Mouse (Mus musculus): ENCODE measurements at regions not wholly inside any gene's neighbourhood (a gene's known extent, or its start where the extent isn't known, plus 50 kb on each side); places are given as distances from the start of the nearest gene placed in this dataset.
A peak's percentile ranks its signal among the peaks of the same experiment; 100 is the strongest.

- DNase-seq (ENCODE audit: low read depth, low spot score), result no peak
Observed at GRCm38 (mm10) chr13:86274926-86275622, 228.4 kb upstream of the Cox7c start.

DNA sequence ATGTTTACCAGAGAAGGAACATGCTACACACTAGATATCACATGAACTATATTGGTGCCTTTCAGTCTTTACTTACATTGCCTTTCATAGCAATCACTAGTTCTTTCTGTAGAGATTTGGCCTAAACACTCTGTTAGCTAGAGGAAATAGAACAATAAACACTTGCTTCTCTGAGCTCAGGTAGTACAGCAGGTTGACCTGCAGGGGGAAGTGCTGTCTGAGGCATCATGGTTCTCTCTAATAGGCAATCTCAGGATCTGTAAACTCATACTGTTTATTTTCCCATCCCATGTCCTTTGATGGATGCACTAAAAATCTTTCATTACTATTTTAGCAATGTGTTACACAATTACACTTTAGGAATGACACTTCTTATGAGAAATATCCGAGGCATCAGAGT lies 191.3 kb upstream of the Cox7c start:
- DNase-seq (ENCODE audit: low read depth, low spot score), result no peak

DNA sequence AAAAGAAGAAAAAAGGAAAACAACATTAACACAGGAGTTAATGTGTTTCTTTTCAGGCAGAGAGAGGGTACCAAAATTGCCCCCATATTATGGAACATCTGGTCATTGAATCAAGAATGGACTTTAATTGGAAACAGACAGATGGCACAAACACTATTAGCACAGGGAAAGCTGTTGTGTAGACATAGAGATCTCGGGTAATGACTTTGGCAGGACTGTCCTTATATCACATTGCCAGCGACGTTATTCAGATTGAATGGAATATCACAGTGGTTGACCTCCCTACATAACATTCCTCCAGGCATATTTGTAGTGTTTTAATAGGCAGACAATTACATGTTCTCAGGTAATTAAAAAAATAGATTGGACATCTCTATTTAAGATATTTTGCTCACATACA lies 158.9 kb upstream of the Cox7c start:
- no peak for DNase-seq (ENCODE audit: low read depth, low spot score)

GRCm38 (mm10) chr13:86180496-86180895 lies 133.8 kb upstream of the Cox7c start:
- DNase-seq (ENCODE audit: low read depth, low spot score), result peak; percentile 18

- no peak for DNase-seq (ENCODE audit: low read depth, low spot score)
Observed at GRCm38 (mm10) chr13:86147331-86147730, 100.6 kb upstream of the Cox7c start.

DNA sequence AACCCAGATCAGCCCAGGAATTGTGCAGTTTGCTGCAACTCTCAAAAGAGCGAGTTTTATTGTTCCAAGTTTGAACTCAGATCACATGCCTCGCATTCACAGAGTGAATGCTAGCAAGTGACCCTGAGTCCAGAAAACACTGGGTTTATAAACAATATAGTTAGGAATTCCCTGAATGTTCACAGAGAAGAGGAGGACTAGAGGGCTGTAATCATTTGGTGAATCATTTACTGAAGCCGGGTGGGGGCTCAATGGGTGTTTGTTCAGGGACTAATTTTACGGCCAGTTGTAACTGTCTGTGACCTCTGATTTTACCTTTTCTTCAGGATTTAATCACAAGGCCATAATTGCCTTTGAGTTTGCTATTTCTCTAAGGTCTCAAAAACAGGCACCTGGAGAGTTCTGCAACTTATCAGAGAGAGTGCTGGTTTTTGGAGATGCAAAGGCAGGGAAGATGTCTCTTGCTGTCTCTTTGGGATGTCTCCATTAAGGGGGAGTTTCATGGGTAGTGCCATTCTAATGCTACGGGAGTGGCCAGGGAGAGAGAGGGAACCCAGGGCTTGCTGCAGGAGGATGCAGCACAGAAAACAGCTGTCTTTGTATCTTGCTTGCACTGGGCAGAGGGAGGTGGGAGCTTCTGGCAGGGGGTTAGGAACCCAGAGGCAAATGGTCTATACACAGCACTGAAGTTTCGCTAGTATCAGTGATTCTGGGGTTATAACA lies 64.8 kb upstream of the Cox7c start:
- DNase-seq (ENCODE audit: low read depth, low spot score), result no peak

DNA sequence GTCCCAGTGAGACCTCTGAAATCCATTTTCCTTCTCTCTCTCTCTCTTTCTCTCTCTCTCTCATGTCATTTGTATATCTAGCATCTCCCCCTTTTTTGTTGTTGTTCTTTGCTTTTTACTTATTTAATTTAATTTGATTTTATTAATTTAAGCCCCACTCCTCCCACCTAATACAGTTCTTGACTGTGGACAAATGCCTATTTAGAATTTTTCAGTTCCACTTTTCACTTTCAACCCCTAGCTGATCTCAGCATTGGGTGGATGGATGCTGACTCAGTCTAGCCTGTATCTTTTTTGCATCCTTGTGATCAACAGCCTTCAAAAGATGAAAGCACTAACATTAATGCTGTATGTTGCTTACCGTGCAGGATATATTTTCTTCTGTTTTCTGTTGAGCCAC lies 55.5 kb upstream of the Cox7c start:
- DNase-seq (ENCODE audit: low read depth, low spot score), result no peak

- DNase-seq (ENCODE audit: low read depth, low spot score), result peak; percentile 34
Observed at GRCm38 (mm10) chr13:86097836-86098235, 51.1 kb upstream of the Cox7c start.

DNA sequence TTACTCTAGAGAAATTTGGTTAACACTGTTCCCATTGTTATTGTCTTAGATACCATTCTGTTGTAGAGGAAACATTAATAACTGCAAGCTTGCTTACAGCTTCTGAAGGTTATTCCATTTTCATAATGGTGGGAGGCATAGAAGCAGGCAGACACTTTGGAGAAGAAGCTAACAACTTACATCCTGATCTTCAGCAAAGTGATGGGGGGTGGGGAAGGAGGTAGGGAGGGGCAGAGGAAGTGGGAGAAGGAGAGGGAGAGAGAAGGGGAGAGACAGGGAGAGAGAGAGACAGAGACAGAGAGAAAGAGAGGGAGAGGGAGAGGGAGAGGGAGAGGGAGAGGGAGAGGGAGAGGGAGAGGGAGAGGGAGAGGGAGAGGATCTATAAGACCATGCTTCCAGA lies 50.6 kb upstream of the Cox7c start:
- DNase-seq (ENCODE audit: low read depth, low spot score), result no peak

Data from WW6 (cell line).